Mouse (Mus musculus) liver, adult 2 months (tissue): Measurements from ENCODE around the gene Wbp1l.

Experiments used
- CTCF ChIP-seq: fragments of 200-500 bp; IDR thresholded peaks from 2 replicates; pipeline ENCODE4 v1.5.1; 2011; ENCODE audit warnings: low read depth, low read length, control low read depth
- POLR2A ChIP-seq: fragments of 200-500 bp; IDR thresholded peaks from 2 replicates; pipeline ENCODE4 v1.6.1; 2011; ENCODE audit warnings: low read length, control low read depth; ENCODE audit not compliant: insufficient read depth; ENCODE audit errors: extremely low read depth

DNA sequence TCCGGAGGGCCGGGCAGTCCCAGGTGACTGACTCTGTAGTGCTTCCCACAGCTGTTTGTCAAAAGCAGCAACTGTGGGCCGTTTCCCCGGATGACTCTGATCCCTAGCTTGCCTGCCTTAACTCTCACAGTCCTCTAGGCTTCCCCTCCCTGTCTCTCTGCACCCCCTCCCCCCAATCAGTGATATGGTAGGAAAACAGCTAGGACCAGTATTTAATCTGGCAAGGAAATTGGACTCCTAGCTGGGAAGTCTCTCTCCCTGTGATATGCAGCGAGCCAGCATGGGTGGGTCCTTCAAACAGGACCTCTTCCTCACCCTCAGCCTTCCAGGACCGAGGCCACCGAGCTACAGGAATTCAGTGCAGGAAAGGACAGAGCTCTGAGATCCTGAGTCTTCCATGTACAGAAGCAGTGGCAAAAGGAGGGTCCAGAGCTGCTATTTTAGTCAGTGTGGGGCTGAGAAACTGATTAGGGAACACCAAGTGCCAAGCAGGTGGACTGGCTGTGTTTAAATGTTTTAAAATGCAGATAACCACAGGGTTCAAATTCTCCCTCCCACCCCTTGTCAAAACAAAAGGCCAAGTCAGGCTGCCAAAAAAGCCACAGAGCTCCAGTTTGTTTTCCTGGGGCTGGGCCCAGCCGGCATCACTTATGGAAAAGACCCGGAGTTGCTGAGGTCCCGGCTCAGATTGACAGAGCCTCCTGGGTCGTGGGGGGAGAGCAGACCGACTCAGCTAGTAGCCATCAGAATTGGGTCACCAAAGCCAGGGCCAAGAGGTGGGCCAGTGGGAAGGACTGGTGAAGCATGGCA lies 46.1 kb downstream of the Wbp1l start:
- no peak; the same call in 1 of the 2 replicates for TF ChIP-seq CTCF
- no peak for TF ChIP-seq POLR2A
